Mouse (Mus musculus) CD4-positive helper T cell, adult 2 months (primary cell): ENCODE results near the gene Vmn1r232.

ENCODE experiments used
- DNase-seq: peaks from one replicate; pipeline ENCODE4 v3.0.0-alpha.2; 2012; ENCODE audit warnings: low read depth, missing footprints, low spot score

Vmn1r232 gene

GRCm38 (mm10) chr17:20919614-20920013, at the start of gene Vmn1r232:
Gene Vmn1r232, minus strand, starts transcription at chr17:20919714.
- no peak for DNase-seq

GRCm38 (mm10) chr17:20966681-20967080, 47.2 kb upstream of the Vmn1r232 start:
- no peak for DNase-seq

- DNase-seq, result no peak
These were observed 45.9 kb upstream of the Vmn1r232 start for GRCm38 (mm10) chr17:20965421-20965820.

- no peak for DNase-seq
These were observed 40.9 kb upstream of the Vmn1r232 start for GRCm38 (mm10) chr17:20960386-20960785.

GRCm38 (mm10) chr17:20946636-20947035, 27.1 kb upstream of the Vmn1r232 start:
- DNase-seq, result no peak

GRCm38 (mm10) chr17:20946026-20946565, 26.6 kb upstream of the Vmn1r232 start:
- DNase-seq, result peak; percentile 16

- DNase-seq, result peak; percentile 99
These were observed 25.7 kb upstream of the Vmn1r232 start, which contains the start of gene Ppp2r1a for GRCm38 (mm10) chr17:20944985-20945891. Gene Ppp2r1a, plus strand, starts transcription at chr17:20945311.

- peak; percentile 42 for DNase-seq
These were observed 24.7 kb upstream of the Vmn1r232 start for GRCm38 (mm10) chr17:20944226-20944625.

GRCm38 (mm10) chr17:20904991-20905390, 14.5 kb downstream of the Vmn1r232 start, which contains the start of gene Vmn1r231:
Gene Vmn1r231, minus strand, starts transcription at chr17:20905091.
- no peak for DNase-seq
